Mouse (Mus musculus) left cerebral cortex, adult 8-10 months (tissue): Measurements from ENCODE around the gene Ebf1. TPM values are rescaled to one million over a fixed set of nuclear protein-coding genes. Genes with fewer than 3 reads are reported as not detected.

Experiments
- DNase-seq, 2 experiments: peaks; one replicate each; pipeline ENCODE4 v3.0.0; 2022; ENCODE audit warnings: low spot score in 2 of 2
- total RNA-seq, 4 experiments: library from RNA; stranded (reverse); gene quantifications; 2 replicates each; pipeline ENCODE4 v1.2.4; 2022

The Ebf1 gene
- total RNA-seq, 4 experiments from 2014 or later: 4.4 to 5.8 (median 4.9) TPM

DNA sequence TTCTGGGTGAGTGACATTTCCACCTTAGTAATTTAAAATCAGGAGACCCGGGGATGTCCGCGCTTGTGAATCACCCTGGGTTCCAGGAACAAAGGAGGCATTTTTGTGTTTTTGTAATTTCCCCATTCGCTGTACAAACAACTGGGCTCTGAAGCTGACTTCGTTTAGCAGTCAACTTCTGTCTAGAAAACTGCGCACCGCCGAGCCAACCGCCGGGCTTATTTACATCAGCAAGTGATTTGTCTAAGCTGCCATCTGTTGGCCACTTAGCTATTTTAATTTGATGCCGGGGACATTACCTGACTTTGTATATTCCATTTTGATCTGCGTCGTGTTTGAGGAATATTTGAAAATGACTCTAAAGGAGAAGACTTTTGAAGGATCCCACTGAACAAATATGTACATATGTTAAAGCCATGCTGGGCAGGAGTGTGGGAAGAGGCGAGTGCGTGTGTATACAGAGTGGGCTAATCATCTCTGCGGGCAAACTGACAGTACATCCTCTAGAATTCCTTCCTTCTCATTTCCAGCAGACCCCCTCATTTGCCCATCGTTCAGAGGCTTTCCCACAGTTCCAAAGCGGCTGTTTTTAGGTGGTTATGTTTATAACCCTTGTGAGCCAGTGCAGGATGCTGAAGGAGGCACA, 216.4 kb downstream of the Ebf1 start:
- DNase-seq: no peak

- DNase-seq: no peak
Observed at GRCm38 (mm10) chr11:44835166-44835565, 218.0 kb downstream of the Ebf1 start.

DNA sequence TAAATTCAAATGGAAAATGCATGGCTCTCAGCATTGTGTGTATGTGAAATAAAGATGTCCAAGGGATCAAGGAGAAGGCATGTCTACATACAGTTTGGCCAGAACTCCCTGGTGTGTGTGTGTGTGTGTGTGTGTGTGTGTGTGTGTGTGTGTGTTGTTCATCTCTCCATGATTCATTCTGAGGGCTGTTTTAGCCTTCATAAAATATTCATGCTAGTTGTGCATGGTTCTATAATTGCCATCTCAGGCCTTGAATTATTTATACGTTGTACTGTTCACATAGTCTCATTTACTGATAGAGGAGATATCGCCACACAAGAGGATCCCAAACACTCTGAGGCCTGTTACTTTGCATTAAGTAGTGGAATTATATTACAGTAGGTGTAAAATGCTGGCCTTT, 220.5 kb downstream of the Ebf1 start:
- no peak for DNase-seq

DNA sequence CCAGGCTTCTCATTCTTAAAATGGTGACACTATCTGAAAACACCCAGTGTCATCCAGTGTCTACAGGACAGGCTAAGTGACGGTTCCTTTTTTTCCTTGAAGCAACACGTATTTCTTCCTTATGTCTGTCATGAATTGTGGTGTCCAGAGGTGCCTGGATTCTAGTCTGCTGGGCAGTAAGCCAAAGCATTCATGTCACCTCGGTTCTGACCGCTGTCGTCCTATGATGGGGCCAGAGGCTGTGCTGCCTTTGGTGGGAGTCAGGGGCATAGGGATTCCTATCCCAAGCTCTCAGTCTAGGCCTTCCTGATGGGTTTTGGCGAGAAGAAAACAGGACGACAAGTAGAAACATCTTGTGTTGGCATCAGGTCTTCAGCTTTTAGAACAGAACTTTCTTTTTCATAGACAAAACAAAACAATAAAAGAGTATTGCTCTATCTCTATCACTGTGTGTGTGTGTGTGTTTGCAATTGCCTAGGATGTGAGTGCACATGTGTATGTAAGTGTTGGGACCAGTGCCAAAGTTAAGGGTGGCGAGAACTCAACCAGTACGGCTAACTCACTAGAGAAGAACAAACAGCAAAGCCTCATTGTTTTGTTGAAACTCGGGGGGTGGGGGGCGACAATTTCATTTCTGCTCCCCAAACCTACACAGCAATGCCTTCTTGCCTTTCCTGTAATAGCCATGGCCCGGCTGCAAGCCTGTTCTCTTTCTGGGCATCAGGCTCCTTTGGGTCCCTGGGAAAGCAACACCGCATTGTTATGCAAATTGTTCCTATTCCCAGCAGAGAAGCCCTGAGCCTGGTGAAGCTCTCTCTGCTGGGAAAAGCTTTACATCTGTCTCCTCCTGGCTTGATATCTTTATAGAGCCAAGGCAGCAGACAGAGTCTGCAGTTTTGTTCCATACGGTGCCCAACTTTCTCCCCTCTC, 224.3 kb downstream of the Ebf1 start:
- no peak for DNase-seq

GRCm38 (mm10) chr11:44851874-44852273, 234.8 kb downstream of the Ebf1 start:
- no peak for DNase-seq

- no peak for DNase-seq
Observed at GRCm38 (mm10) chr11:44852921-44853320, 235.8 kb downstream of the Ebf1 start.

DNA sequence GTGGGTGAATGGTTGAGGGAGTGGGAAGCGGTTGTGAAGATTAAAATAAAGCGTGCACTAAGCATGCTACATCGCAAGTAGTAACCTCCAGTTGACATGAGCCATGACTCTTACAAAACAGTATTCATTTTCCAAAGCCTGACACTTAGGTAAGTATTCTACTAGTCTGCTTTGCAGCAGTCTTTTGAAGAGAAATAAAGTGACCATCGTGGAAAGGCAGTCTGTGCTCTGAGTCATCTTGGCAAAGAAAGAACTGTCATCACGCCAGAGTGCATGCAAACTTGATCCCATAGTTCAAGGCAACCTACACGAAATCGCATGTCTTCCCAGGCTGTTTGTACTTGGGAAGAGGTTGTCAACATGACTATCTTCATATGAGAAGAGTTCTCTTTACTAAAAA, 237.4 kb downstream of the Ebf1 start:
- DNase-seq: no peak

- DNase-seq: no peak
Observed at GRCm38 (mm10) chr11:44861108-44861507, 244.0 kb downstream of the Ebf1 start.

GRCm38 (mm10) chr11:44863910-44864309, 246.8 kb downstream of the Ebf1 start:
- DNase-seq: no peak

- DNase-seq: no peak
Observed at GRCm38 (mm10) chr11:44866476-44867149, 249.5 kb downstream of the Ebf1 start.

DNA sequence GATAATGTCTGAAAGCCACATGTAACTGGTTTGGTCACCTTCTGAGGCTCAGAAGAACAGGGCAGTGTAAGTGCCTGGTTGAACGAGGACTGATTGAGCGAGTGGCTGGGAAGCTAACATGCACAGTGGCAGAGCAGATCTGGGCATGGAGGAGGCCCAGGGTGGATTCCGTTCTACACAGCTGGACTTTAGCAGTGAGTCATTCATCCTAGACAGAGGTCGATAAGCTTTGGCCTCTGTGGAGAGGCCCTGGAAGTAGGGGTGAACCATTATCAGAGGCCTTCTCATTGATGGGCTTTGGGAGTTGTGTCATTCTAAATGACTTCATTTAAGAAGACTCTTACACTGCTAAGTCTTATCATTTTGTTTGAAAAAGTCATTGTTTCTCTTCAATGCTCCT, 250.3 kb downstream of the Ebf1 start:
- no peak for DNase-seq

- no peak for DNase-seq
Observed at GRCm38 (mm10) chr11:44873876-44874275, 256.8 kb downstream of the Ebf1 start.

DNA sequence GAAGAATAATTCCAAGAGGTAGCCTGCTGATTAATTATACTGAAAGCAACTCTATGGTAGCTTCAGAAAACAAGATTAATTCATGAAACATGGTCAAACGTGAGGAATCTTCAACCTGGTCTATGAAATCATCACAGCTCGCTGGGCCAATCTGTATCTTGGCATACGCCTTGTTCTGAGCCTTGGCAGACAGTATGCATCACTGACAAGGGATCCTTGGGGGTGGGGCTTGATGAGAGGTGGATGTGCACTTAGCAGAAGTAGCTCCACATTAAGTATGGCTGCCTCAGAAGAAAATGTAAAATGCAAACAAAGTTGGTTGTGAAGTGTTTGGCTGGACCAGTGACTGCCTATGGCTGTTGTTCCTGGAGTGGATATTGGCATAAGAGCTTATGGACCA, 258.1 kb downstream of the Ebf1 start:
- DNase-seq: no peak

GRCm38 (mm10) chr11:44881056-44881683, 264.1 kb downstream of the Ebf1 start:
- DNase-seq: no peak

- DNase-seq: no peak
Observed at GRCm38 (mm10) chr11:44882476-44882970, 265.4 kb downstream of the Ebf1 start.

DNA sequence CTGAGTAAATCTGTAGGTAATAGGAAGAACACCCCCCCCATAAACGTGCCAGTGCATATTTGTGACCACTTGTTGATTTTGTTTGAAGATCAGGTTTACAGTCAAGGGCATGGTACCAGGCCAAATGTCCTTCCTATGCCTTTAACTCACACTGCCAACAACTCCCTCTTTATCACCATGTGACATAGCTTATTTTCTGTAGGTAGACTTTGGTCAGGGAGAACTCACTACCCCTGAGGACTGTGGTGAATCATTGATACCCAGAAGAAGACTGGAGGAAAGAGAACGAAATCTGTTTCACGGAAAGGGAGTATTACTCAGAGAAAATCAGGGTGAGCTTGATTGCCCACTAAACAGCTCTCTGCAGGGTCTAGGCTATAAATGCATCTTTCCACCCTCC, 267.2 kb downstream of the Ebf1 start:
- DNase-seq: no peak

DNA sequence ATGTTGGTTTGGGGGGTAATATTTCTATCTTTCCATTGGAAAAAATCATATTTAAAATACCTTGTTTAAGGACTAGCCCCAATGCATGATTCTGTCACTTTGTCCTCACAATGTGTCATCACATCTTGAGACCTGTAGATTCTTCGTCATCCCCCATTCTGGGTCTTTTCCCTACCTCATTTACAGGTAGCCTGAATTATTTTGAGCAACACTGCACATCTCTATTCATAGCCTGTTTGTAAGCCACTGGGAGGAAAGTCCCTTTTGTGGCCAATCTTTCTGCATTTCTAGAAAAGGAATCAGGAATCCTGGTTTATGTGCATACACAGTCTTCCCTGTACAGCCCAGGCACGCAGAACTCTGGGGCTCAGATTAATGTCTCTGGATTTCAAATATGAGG, 269.8 kb downstream of the Ebf1 start:
- DNase-seq: no peak

GRCm38 (mm10) chr11:44887691-44888090, 270.6 kb downstream of the Ebf1 start:
- no peak for DNase-seq

- DNase-seq: no peak
Observed at GRCm38 (mm10) chr11:44888390-44888789, 271.3 kb downstream of the Ebf1 start.

DNA sequence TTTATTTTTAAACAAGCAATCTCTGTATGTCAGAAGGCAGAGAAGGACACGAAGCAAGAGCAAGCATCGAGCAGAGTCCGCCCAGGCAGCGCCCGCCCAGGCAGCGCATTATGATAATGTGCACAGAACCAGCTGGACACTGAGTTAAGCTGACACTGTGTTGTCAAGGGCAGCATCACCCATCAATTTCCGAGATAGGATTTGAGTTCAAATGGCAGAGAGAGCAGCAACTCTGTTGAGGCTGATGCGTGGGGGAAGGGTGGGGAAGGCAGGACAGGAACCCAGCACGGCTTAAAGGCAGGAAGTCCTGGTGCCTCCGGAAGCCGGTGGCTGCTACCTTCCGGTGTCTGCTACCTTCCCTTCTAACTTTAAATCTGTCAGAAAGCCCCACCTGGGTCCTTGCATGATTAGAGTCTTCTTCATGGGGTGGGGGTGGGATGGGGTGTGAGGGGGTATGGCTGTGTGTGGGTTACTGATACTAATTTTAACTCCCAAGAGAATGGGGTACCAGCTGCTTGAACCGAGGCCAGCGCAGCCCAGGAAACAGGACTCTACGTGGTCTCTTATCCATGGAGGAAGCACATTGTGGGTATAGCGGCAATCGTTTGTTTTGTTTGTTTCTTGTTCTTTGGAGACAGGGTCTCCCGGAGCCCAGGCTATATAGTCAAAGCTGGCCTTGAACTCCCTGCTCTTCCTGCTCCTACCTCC, 275.9 kb downstream of the Ebf1 start:
- DNase-seq: no peak

- DNase-seq: no peak
Observed at GRCm38 (mm10) chr11:44893986-44894385, 276.9 kb downstream of the Ebf1 start.
